Mouse (Mus musculus) myocyte (in vitro differentiated cells): ENCODE results near the gene Nfic. TPM values are rescaled to one million over a fixed set of nuclear protein-coding genes. Genes with fewer than 3 reads are reported as not detected.
A peak's percentile ranks its signal among the peaks of the same experiment; 100 is the strongest.

Experiments used
- H3K27me3 ChIP-seq: one replicate; pipeline ENCODE4 v1.6.1; 2011; ENCODE audit not compliant: control insufficient read depth, insufficient read depth, insufficient read length
- H3K36me3 ChIP-seq: one replicate; pipeline ENCODE4 v1.6.1; 2011; ENCODE audit not compliant: control insufficient read depth, insufficient read depth
- H3K4me2 ChIP-seq: one replicate; pipeline ENCODE4 v1.6.1; 2011; ENCODE audit warnings: low read depth, control low read depth
- H3K4me3 ChIP-seq: one replicate; pipeline ENCODE4 v1.5.1; 2011; ENCODE audit warnings: mild to moderate bottlenecking, control low read depth, moderate library complexity
- H3K79me2 ChIP-seq: one replicate; pipeline ENCODE4 v1.6.1; 2011; ENCODE audit not compliant: control insufficient read depth, insufficient read depth
- H3ac ChIP-seq: one replicate; pipeline ENCODE4 v1.6.1; 2011; ENCODE audit not compliant: control insufficient read depth, insufficient read length
- CEBPB ChIP-seq: IDR thresholded peaks from 2 replicates; pipeline ENCODE4 v1.6.1; 2011; ENCODE audit warnings: mild to moderate bottlenecking, moderate library complexity; ENCODE audit not compliant: poor library complexity, insufficient read depth, severe bottlenecking
- E2F4 ChIP-seq: IDR thresholded peaks from one replicate; pipeline ENCODE4 v1.6.1; 2011; ENCODE audit warnings: mild to moderate bottlenecking, control low read depth, moderate library complexity; ENCODE audit not compliant: insufficient read depth
- MAX ChIP-seq: IDR thresholded peaks from one replicate; pipeline ENCODE4 v1.6.1; 2011; ENCODE audit warnings: low read depth, mild to moderate bottlenecking, control low read depth
- MYOD1 ChIP-seq, 3 experiments: IDR thresholded peaks; one replicate each; pipeline ENCODE4 v1.6.1; 2011; ENCODE audit warnings: control low read depth in 2 of 3, low read depth in 2 of 3, mild to moderate bottlenecking in 2 of 3, moderate library complexity in 1 of 3; ENCODE audit not compliant: insufficient read length in 2 of 3, control insufficient read depth in 1 of 3
- MYOG ChIP-seq, 3 experiments: IDR thresholded peaks; one replicate each; pipeline ENCODE4 v1.6.1; 2011; ENCODE audit warnings: control low read depth in 2 of 3, low read depth in 2 of 3, mild to moderate bottlenecking in 2 of 3; ENCODE audit not compliant: insufficient read length in 2 of 3, control insufficient read depth in 1 of 3, insufficient read depth in 1 of 3
- POLR2A ChIP-seq: IDR thresholded peaks from one replicate; pipeline ENCODE4 v1.6.1; 2011; ENCODE audit warnings: low read depth, mild to moderate bottlenecking, control low read depth, moderate library complexity; ENCODE audit not compliant: insufficient read length
- POLR2AphosphoS2 ChIP-seq: IDR thresholded peaks from one replicate; pipeline ENCODE4 v1.6.1; 2011; ENCODE audit warnings: low read depth, control low read depth; ENCODE audit not compliant: insufficient read length
- REST ChIP-seq: IDR thresholded peaks from one replicate; pipeline ENCODE4 v1.6.1; 2011; ENCODE audit warnings: mild to moderate bottlenecking, control low read depth, moderate library complexity; ENCODE audit not compliant: insufficient read depth, insufficient read length
- SRF ChIP-seq: IDR thresholded peaks from one replicate; pipeline ENCODE4 v1.6.1; 2011; ENCODE audit warnings: low read depth; ENCODE audit not compliant: control insufficient read depth, insufficient read length
- TCF12 ChIP-seq: IDR thresholded peaks from one replicate; pipeline ENCODE4 v1.6.1; 2011; ENCODE audit warnings: mild to moderate bottlenecking, control low read depth; ENCODE audit not compliant: poor library complexity, insufficient read depth, severe bottlenecking
- TCF3 ChIP-seq: IDR thresholded peaks from one replicate; pipeline ENCODE4 v1.6.1; 2011; ENCODE audit warnings: low read depth, control low read depth; ENCODE audit not compliant: insufficient read length
- USF1 ChIP-seq: IDR thresholded peaks from one replicate; pipeline ENCODE4 v1.6.1; 2011; ENCODE audit warnings: low read depth, mild to moderate bottlenecking, control low read depth, moderate library complexity
- polyA plus RNA-seq: library from polyadenylated mRNA; unstranded; fragments of >200 nt; fragmentation: generic; extraction: Trizol; gene quantifications from one replicate; pipeline ENCODE4 v1.2.1, GENCODE M21; 2012; ENCODE audit warnings: missing spikeins

The Nfic gene
- polyA plus RNA-seq, 1 experiment = 115 TPM

DNA sequence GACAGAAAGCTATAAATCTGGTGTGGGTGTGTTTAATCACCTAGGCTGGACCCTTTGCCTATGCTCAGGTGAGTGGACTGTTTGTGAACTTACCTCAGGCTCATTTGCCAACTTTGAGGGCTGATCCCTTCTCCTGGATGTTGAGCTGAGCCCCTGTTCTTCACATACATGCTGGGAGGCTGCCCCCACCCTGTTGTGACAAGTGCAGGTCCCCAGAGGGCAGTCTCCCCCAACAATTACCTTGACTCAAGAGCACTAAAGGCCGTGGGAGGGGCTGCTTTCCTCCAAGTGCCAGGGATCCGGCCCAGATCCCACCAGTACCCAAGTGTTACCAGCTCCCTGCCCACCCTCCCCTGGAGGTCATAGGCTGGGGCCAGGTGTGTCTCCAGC, 29.6 kb upstream of the Nfic start:
- H3K4me2 ChIP-seq = no peak overlapping the region
- peaks cover 14% of the 10 kb centered on the region for H3K27me3 ChIP-seq

DNA sequence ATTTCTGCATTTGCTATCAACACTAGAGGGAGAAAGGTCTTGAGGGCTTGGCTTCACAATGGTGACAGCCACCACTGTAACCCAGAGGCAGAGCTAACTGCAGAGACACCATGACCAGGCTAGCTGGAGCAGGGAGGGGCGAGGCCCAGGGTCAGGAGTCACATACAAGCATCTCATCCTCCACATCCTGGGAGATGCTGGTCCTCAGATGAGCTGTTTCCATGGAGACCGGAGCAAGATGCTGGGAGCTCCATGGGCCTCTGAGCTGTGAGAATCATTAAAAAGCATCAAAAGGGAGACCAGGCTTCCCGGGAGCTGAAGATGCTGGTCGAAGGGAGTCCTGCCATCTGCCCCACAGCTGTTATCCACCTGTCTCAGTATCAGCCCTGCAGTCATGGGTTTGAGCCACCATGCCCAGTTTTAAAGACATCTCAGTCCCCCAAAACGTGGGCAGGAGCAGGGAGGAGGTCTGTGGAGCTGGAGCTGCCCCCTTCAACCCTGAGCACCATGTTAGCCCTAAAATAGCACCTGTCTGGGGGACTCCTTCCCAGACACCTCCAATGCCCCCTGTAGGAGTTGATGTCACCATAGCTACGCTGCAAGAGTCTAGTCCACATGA, 29.1 kb upstream of the Nfic start:
- H3K36me3 ChIP-seq = no peaks in the 10 kb centered on the region
- H3K79me2 ChIP-seq = no peaks in the 10 kb centered on the region
- peaks cover 14% of the 10 kb centered on the region for H3K27me3 ChIP-seq
- TF ChIP-seq MYOG (IDR thresholded peaks at IDR 0.05; ENCODE audit: control insufficient read depth in 1 of 3, insufficient read depth in 1 of 3, insufficient read length in 2 of 3, low read depth in 2 of 3) = peak in 1 of 3 experiments; percentile 41
- TF ChIP-seq POLR2A = no peak
- no peak for TF ChIP-seq USF1
- TF ChIP-seq MAX = no peak
- no peak for TF ChIP-seq TCF3
- TF ChIP-seq MYOD1 (IDR thresholded peaks at IDR 0.05; ENCODE audit: control insufficient read depth in 1 of 3, insufficient read length in 2 of 3, low read depth in 2 of 3) = peak in 2 of 3 experiments; percentile 41 to 47
- TF ChIP-seq E2F4 = no peak
- no peak for TF ChIP-seq REST
- peak; percentile 14 for TF ChIP-seq POLR2AphosphoS2
- TF ChIP-seq TCF12 = no peak
- TF ChIP-seq CEBPB = no peak
- TF ChIP-seq SRF = no peak
- no peak overlapping the region for H3ac ChIP-seq
- no peak overlapping the region for H3K4me2 ChIP-seq
- H3K4me3 ChIP-seq = no peak overlapping the region

More for the DNA sequence above, 29.6 kb upstream of the Nfic start:
- no peaks in the 10 kb centered on the region for H3K36me3 ChIP-seq
- TF ChIP-seq SRF (no peak), POLR2A (no peak), REST (no peak), MYOG (IDR thresholded peaks at IDR 0.05; ENCODE audit: control insufficient read depth in 1 of 3, insufficient read depth in 1 of 3, insufficient read length in 2 of 3, low read depth in 2 of 3) (no peak), CEBPB (no peak), TCF12 (no peak), TCF3 (no peak), MYOD1 (IDR thresholded peaks at IDR 0.05; ENCODE audit: control insufficient read depth in 1 of 3, insufficient read length in 2 of 3, low read depth in 2 of 3) (no peak), USF1 (no peak), MAX (no peak), POLR2AphosphoS2 (no peak), E2F4 (no peak)
- no peaks in the 10 kb centered on the region for H3K79me2 ChIP-seq
- no peak overlapping the region for H3ac ChIP-seq
- H3K4me3 ChIP-seq = no peak overlapping the region

DNA sequence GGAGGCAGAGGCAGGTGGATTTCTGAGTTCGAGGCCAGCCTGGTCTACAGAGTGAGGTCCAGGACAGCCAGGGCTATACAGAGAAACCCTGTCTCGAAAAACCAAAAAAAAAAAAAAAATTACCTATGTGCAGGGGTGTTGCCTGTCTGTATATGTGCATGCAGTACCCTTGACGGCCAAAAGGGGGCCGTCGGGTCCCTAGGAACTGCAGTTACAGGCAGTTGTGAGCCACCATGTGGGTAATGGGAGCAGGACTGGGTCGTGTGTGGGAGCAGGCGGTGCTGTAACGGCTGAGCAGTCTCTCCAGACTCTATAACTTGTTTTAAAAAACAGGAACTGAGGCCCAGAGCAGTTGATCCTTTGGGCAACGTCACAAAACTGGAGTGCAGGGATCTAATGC, 28.5 kb upstream of the Nfic start:
- H3ac ChIP-seq = no peak overlapping the region
- TF ChIP-seq POLR2AphosphoS2 (no peak), MAX (no peak), USF1 (no peak), SRF (no peak)
- no peak overlapping the region for H3K4me3 ChIP-seq
- no peaks in the 10 kb centered on the region for H3K79me2 ChIP-seq
- no peak overlapping the region for H3K4me2 ChIP-seq
- H3K36me3 ChIP-seq = no peaks in the 10 kb centered on the region
- peaks cover 14% of the 10 kb centered on the region for H3K27me3 ChIP-seq

DNA sequence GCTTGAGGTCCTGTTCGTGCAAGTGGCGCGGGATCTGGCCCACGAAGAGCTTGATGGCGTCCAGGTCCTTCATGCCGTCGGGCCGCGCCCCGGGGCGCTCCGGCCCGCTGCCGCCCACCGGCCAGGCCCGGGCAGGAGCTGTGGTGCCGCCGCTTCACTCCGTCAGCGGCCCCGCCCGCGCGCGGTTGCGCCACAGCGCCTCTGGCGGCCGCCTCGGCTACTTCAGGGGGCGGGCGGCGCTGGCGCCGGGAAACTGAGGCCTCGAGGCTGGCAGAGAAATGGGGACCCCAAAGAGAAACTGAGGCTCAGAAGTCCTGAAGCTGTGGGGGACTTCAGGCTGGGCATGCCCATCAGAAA, 27.1 kb upstream of the Nfic start, which contains the start of gene Celf5:
Gene Celf5 (minus strand): TSS at position 177 of the 357 bp plus-strand sequence.
- Histone ChIP-seq H3K27me3 (peaks cover 14% of the 10 kb centered on the region), H3K36me3 (no peaks in the 10 kb centered on the region), H3K4me3 (no peak within 1 kb of the TSS), H3K4me2 (peak within 1 kb of the TSS; percentile 66), H3ac (no peak within 1 kb of the TSS), H3K79me2 (no peaks in the 10 kb centered on the region)
- TF ChIP-seq TCF12 (no peak), MYOD1 (IDR thresholded peaks at IDR 0.05; ENCODE audit: control insufficient read depth in 1 of 3, insufficient read length in 2 of 3, low read depth in 2 of 3) (no peak), MYOG (IDR thresholded peaks at IDR 0.05; ENCODE audit: control insufficient read depth in 1 of 3, insufficient read depth in 1 of 3, insufficient read length in 2 of 3, low read depth in 2 of 3) (peak in 1 of 3 experiments; percentile 14)

DNA sequence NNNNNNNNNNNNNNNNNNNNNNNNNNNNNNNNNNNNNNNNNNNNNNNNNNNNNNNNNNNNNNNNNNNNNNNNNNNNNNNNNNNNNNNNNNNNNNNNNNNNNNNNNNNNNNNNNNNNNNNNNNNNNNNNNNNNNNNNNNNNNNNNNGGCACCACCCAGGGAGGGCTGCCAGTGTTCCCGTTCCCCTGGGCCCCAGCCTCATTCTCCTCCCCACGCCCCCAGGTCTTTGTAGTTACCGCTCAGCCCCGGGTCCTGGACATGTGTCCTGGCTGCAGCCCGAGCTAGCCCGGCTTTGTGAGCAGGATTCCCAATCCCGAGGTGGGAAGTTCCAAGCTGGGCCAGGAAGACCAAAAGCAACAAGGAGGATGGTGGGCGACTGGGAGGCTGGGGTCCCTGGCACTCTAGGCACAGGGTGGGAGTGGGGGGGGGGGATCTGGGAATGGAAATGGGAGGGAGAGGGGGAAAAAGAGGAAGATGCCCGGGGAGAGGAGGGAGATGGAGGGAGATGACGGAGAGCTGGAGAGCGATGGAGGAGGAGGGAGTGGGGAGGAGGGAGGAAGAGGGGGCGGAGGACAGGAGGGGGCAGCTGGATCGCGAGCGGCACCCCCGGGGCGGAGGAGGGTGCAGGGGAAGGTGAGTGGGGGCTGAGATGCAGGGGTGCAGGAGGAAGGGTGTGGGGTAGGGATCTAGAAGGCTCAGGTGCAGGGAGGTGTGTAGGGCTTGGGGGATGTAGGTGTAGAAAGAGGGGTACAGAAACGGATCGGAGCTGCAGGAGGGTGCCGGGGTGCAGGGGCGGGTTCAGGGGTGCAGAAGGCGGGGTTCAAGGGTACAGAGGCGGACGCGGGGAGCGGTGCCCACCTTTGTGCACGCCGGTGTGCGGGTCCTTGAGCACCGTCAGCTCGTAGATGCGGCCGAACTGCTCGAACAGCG, 26.4 kb upstream of the Nfic start:
- TF ChIP-seq POLR2A (no peak), E2F4 (no peak), CEBPB (no peak), MAX (no peak), USF1 (no peak), POLR2AphosphoS2 (no peak), TCF3 (no peak), MYOG (IDR thresholded peaks at IDR 0.05; ENCODE audit: control insufficient read depth in 1 of 3, insufficient read depth in 1 of 3, insufficient read length in 2 of 3, low read depth in 2 of 3) (no peak), MYOD1 (IDR thresholded peaks at IDR 0.05; ENCODE audit: control insufficient read depth in 1 of 3, insufficient read length in 2 of 3, low read depth in 2 of 3) (no peak), TCF12 (no peak), SRF (no peak), REST (no peak)
- Histone ChIP-seq H3K4me2 (peak overlapping the region; percentile 66), H3K4me3 (no peak overlapping the region), H3K36me3 (no peaks in the 10 kb centered on the region), H3ac (no peak overlapping the region), H3K27me3 (peaks cover 14% of the 10 kb centered on the region), H3K79me2 (no peaks in the 10 kb centered on the region)
